Mouse (Mus musculus) forebrain, embryonic 10.5 days (tissue): ENCODE data around the gene Cldn7. TPM values are rescaled to one million over a fixed set of nuclear protein-coding genes. Genes with fewer than 3 reads are reported as not detected.
A peak's percentile ranks its signal among the peaks of the same experiment; 100 is the strongest.
"Not testable (repeated sequence)": the region's sequence is repeated elsewhere in the genome, so short reads cannot be mapped to it uniquely, and the experiment has no call there.

Experiments
- DNase-seq: peaks from one replicate; pipeline ENCODE4 v3.0.0-alpha.2; 2017; ENCODE audit warnings: low spot score; ENCODE audit errors: extremely low spot score
- H3K27ac ChIP-seq: fragments of 300-500 bp; sonication (generic); 2 replicates; pipeline ENCODE4 v1.5.1; 2016; ENCODE audit warnings: mild to moderate bottlenecking
- H3K27me3 ChIP-seq: fragments of 300-500 bp; sonication (generic); 2 replicates; pipeline ENCODE4 v1.6.1; 2016; ENCODE audit warnings: mild to moderate bottlenecking; ENCODE audit not compliant: poor library complexity, severe bottlenecking
- H3K36me3 ChIP-seq: fragments of 300-500 bp; sonication (generic); replicated peaks from 2 replicates; pipeline ENCODE4 v1.6.1; 2016; ENCODE audit warnings: mild to moderate bottlenecking, moderate library complexity
- H3K4me1 ChIP-seq: fragments of 300-500 bp; sonication (generic); 2 replicates; pipeline ENCODE4 v1.6.1; 2016
- H3K4me3 ChIP-seq: fragments of 300-500 bp; sonication (generic); 2 replicates; pipeline ENCODE4 v1.5.1; 2016; ENCODE audit warnings: mild to moderate bottlenecking, moderate library complexity
- H3K9me3 ChIP-seq: fragments of 300-500 bp; sonication (generic); 2 replicates; pipeline ENCODE4 v1.6.1; 2016; ENCODE audit warnings: mild to moderate bottlenecking, moderate library complexity
- WGBS: fragments of 180-500 bp; shearing (Covaris S2); methylation state at CpG from one replicate; pipeline ENCODE4 v1.1.7; 2016; 5-methylcytosine and 5-hydroxymethylcytosine counted together
- polyA plus RNA-seq: library from polyadenylated mRNA; unstranded; fragments of >200 nt; fragmentation: Nextera tagmentation; extraction: Ambion mirVana; gene quantifications from 2 replicates; pipeline ENCODE4 v1.2.1, GENCODE M21; 2016

Gene Cldn7
- polyA plus RNA-seq, 1 experiment from 2014 or later, result 21.9 TPM

DNA sequence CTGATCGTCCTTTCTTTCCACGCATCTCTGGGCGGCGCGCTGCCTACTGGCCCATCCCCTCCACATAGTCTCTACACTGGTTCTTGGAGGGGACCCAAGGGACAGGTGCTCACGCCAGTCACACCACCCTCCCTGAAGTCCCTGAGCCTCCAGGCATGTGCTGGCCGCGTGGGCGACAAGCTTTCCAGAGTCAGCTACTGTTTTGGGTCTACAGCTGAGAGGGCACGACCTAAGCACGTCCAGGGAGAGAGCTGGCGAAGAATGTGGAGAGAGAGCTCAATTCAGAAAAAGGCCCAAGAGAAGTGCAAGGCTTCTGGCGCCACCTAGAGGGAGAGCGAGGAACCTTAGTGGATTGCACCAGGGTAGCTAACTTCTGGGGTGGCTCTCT is 15.8 kb upstream of the Cldn7 start:
- 0 out of 2 replicates have a peak, but pooled peaks cover 8% of the 10 kb centered on the region for H3K27me3 ChIP-seq
- peak overlapping the region; percentile 60 for H3K4me3 ChIP-seq
- H3K9me3 ChIP-seq, result no peaks in the 10 kb centered on the region
- 0% methylated on average over 14 of the region's 14 CpGs for WGBS
- H3K4me1 ChIP-seq, result peaks cover 40% of the 10 kb centered on the region
- peak overlapping the region; percentile 96 for H3K27ac ChIP-seq
- peak; percentile 88 for DNase-seq
- peaks cover 27% of the 10 kb centered on the region for H3K36me3 ChIP-seq

DNA sequence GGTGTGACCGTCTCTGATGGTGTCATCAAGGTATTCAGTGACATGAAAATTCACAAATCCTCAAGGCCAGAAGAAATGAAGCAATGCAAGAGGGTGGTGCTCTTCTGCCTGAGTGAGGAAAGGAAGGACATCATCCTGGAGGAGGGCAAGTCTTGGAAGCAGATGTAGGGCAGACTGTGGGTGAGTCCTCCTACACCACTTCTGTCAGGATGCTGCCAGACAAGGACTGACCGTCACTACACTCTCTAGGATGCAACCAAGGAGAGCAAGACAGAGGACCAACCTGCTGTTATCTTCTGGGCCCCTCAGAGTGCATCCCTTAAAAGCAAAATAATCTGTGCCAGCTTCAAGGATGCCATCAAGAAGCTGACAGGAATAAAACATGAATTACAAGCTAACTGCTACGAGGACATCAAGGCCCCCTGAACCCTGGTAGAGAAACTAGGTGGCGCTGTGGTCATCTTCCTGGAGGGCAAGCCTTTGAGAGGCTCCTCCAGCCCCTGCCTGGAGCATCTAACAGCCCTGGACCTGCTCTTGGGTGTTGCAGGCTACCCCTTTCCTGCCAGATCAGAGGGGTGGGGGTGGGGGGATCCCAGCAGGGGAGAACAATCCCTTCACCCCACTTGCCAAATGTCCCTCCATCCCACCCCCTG is 13.6 kb upstream of the Cldn7 start:
- H3K4me1 ChIP-seq, result peaks cover 35% of the 10 kb centered on the region
- no peak overlapping the region for H3K27ac ChIP-seq
- 0 out of 2 replicates have a peak, but pooled peaks cover 5% of the 10 kb centered on the region for H3K27me3 ChIP-seq
- peak overlapping the region; percentile 6; the same call in 1 of the 2 replicates for H3K4me3 ChIP-seq
- H3K9me3 ChIP-seq, result no peaks in the 10 kb centered on the region
- DNase-seq, result no peak
- peaks cover 5% of the 10 kb centered on the region; the same call in 1 of the 2 replicates for H3K36me3 ChIP-seq
- WGBS, result 52% methylated on average over 4 of the region's 4 CpGs

DNA sequence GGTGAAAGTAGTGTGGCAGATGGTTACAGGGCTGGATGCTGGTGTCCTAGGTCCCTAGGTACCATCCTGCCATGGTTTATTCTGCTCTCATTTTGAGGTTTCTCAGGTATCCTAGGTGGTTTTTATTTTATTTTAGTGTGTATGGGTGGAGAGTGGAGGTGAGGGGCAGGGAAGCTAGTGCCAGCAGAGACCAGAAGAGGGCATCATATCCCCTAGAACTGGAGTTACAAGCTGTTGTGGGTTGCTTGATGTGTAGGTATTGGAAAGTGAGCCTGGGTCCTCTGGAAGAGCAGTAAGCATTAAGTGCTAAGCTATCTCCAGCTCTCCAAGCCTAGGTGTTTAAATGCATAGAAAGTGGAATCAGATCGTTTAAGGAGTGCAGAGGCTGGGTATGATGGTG is 12.3 kb upstream of the Cldn7 start:
- WGBS, result 42% methylated on average over 1 of the region's 1 CpGs
- Histone ChIP-seq H3K9me3 (no peaks in the 10 kb centered on the region), H3K27ac (no peak overlapping the region), H3K4me1 (peaks cover 21% of the 10 kb centered on the region), H3K36me3 (no peaks in the 10 kb centered on the region), H3K4me3 (no peak overlapping the region), H3K27me3 (0 out of 2 replicates have a peak, but pooled peaks cover 5% of the 10 kb centered on the region)
- DNase-seq, result no peak

DNA sequence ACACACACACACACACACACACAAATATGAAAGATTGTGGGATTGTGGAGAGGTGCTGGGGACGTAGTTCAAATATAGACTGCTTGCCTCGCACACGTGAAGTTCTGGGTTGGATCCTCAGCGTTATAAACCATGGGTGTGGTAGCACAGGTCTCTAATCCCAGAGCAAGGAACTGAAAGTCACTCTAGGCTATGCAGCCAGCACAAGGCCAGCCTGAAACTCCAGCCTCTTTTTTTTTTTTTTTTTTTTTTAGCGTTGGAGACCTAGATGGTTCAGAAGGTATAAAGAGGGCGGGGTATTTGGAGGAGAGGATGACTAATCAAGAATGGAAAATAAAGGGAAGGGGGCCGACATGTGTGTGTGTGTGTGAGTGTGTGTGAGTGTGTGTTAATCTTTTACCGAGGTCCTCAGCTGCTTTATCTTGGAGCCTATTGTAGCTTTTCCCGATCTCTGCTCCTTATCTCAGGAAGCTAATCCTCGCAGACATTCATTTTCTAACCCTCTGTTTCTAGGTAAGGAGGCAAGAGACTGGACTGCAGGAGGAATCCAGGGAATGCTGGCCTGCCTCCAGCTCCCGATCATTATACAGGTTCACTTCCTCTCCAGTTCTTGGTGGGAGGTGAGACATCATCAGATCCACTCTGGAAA is 11.2 kb upstream of the Cldn7 start:
- Histone ChIP-seq H3K36me3 (no peaks in the 10 kb centered on the region), H3K9me3 (no peaks in the 10 kb centered on the region), H3K4me3 (no peak overlapping the region), H3K27me3 (0 out of 2 replicates have a peak, but pooled peaks cover 5% of the 10 kb centered on the region), H3K27ac (no peak overlapping the region), H3K4me1 (peaks cover 10% of the 10 kb centered on the region)
- no peak for DNase-seq
- WGBS, result 78% methylated on average over 11 of the region's 11 CpGs

DNA sequence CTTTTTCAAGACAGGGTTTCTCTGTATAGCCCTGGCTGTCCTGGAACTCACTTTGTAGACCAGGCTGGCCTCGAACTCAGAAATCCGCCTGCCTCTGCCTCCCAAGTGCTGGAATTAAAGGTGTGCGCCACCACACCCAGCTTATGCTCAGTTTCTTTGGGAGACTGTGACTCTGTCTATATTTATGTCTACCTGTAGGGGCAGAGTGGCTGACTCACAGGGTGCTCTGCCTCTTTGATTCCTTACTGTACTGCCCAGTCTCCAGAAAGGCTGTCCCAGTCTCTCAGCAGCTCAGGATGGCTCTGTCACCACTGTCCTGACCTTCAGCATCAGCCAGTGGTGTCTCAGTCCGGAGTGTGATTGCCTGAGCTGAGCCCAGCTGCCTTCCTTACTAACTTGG is 9.0 kb upstream of the Cldn7 start:
- H3K27me3 ChIP-seq, H3K4me3 ChIP-seq, H3K4me1 ChIP-seq, H3K27ac ChIP-seq, H3K36me3 ChIP-seq, DNase-seq, H3K9me3 ChIP-seq: not testable (repeated sequence)
- 74% methylated on average over 4 of the region's 4 CpGs for WGBS

DNA sequence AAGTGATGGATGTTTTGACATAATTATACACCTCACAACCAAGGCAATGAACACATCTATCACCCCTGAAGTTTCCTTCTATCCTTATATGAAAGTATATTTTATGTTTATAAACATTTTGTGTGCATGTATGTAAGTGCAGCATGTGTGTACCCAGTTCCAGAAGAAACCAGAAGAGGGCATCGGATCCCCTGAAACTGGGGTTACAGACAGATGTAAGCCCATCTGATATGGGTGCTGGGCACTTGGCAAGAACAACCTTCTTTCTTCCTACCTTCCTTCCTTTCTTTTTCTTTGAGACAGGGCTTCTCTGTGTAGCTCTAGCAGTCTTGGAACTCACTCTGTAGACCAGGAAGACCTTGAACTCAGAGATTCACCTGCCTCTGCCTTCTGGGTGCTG is 8.4 kb upstream of the Cldn7 start:
- H3K27ac ChIP-seq, result no peak overlapping the region
- 0 out of 2 replicates have a peak, but pooled peaks cover 13% of the 10 kb centered on the region for H3K27me3 ChIP-seq
- WGBS, result 63% methylated on average over 1 of the region's 1 CpGs
- no peaks in the 10 kb centered on the region for H3K36me3 ChIP-seq
- H3K4me3 ChIP-seq, result no peak overlapping the region
- H3K9me3 ChIP-seq, result no peaks in the 10 kb centered on the region
- no peaks in the 10 kb centered on the region for H3K4me1 ChIP-seq
- no peak for DNase-seq

DNA sequence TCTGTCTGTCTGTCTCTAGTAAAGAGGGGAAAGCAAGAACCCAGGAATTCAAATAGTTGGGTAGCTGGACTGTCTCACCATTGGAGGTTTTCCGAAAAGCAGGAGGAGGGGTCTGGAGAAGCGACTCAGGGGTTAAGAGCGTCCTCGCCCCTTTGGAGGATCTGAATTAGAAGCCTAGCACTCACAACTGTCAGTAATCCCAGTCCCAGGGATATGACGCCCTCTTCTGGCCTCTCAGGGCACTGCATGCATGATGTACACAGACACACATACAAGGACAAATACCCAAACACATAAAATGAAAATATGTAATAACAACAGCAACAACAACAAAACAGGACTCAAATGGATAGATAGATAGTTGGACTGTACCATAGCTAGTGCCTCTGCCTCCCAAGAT is 4.0 kb upstream of the Cldn7 start:
- WGBS, result 26% methylated on average over 5 of the region's 5 CpGs
- H3K27ac ChIP-seq, result no peak overlapping the region
- H3K27me3 ChIP-seq, result peaks cover 52% of the 10 kb centered on the region
- H3K4me3 ChIP-seq, result no peak overlapping the region; the same call in 1 of the 2 replicates
- H3K36me3 ChIP-seq, result no peaks in the 10 kb centered on the region
- H3K4me1 ChIP-seq, result peaks cover 8% of the 10 kb centered on the region
- no peaks in the 10 kb centered on the region for H3K9me3 ChIP-seq
- DNase-seq, result no peak

DNA sequence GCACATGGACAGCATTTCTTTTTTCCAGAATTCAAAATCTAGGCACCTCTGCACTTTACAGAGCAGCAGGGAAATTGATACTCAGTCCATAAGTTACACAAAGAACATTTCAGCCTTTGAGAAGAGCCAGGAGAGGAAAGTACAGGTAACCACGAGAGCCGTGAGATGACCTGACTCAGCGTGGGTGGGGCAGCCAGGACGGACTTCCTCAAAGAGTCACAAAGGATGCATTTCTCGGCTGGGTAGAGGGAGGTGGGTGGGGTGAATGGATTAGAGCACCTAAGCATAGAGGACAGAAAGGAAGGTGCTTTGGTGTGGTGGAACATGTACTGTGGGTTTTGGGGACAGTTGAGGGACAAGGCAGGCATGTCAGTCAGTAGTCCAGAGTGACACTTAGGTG is 2.7 kb upstream of the Cldn7 start:
- Histone ChIP-seq H3K4me3 (no peak overlapping the region), H3K27me3 (peaks cover 64% of the 10 kb centered on the region), H3K36me3 (no peaks in the 10 kb centered on the region), H3K9me3 (no peaks in the 10 kb centered on the region), H3K27ac (no peak overlapping the region), H3K4me1 (peaks cover 19% of the 10 kb centered on the region)
- WGBS, result 56% methylated on average over 5 of the region's 5 CpGs
- no peak for DNase-seq

DNA sequence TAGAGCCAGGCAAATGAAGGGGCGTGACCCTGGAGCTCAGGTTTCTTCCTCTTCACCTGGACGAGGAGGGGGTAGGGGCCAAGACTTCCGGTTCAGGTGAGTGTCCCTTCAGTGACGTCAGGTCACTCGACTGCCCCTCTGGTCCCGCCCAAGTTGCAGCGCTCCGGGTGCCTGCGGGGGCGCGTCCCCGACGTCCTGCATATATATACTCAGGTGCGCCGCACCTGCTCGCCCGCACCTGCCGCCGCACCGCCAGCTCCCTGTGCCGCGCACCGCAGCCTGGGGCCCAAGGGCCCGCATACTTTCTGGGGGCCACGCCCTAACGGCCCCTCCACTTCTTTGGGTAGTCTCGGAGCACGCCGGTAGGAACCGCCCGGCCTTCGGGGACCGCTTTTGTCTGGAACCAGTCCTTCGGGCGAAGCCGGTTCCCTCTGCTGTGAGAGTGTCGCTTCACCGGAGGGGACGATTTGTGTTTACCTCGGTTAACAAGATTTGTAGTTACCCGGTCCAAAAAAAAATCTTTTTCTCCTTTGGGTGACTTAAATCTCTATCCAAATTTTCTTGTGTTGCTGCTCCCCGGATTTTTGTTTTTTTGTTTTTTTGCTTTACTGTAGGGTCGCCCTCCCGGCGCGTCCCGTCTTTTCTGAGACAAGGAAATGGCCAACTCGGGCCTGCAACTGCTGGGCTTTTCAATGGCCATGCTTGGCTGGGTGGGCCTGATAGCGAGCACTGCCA is 859 bp downstream of the Cldn7 start:
- peaks cover 21% of the 10 kb centered on the region for H3K4me1 ChIP-seq
- peak overlapping the region; percentile 74; the same call in 1 of the 2 replicates for H3K27ac ChIP-seq
- H3K36me3 ChIP-seq, result peaks cover 31% of the 10 kb centered on the region
- H3K4me3 ChIP-seq, result peak overlapping the region; percentile 48
- no peak for DNase-seq
- WGBS, result 2% methylated on average over 49 of the region's 49 CpGs
- H3K9me3 ChIP-seq, result no peaks in the 10 kb centered on the region
- H3K27me3 ChIP-seq, result peaks cover 80% of the 10 kb centered on the region

DNA sequence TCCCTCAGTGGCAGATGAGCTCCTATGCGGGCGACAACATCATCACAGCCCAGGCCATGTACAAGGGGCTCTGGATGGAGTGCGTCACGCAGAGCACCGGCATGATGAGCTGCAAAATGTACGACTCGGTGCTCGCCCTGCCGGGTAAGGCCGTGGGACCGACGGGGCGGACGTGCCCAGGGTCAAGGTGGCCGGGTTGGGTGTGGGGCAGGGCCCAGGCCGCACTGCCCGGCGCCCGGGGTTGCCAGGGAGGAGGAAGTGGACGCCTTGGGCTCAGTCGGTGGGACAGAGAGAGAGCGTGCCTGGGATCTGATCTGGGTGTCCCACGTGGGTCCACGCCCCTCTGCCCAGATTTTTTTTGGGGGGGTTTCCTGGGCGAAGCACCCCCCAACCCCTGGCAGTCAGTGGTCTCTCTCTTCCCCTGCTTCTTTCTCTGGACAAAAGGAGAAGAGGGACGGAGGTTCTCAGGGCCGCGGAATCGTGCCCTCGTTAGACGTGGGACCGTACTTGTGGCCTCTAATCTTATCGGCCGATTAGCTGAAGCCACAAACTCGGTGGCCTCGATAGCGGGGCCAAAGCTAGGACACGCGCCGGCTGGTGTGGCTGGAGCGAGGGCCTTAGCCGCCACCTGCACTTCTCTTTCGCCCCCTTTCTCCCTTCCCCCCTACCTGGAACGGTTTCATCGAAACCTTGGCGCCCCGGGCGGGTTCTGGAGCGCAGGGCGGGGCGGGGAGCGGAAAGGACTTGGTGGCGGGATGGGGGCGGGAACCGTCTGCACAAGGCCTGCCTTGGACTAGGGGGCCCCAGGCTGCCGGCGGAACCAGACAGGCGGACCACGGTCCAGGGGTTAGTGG is 1.7 kb downstream of the Cldn7 start:
- H3K9me3 ChIP-seq, result no peaks in the 10 kb centered on the region
- H3K27ac ChIP-seq, result peak overlapping the region; percentile 74
- H3K4me3 ChIP-seq, result peak overlapping the region; percentile 48
- peak; percentile 32 for DNase-seq
- H3K36me3 ChIP-seq, result peaks cover 35% of the 10 kb centered on the region
- 2% methylated on average over 59 of the region's 59 CpGs for WGBS
- peaks cover 72% of the 10 kb centered on the region for H3K27me3 ChIP-seq
- H3K4me1 ChIP-seq, result peaks cover 21% of the 10 kb centered on the region

DNA sequence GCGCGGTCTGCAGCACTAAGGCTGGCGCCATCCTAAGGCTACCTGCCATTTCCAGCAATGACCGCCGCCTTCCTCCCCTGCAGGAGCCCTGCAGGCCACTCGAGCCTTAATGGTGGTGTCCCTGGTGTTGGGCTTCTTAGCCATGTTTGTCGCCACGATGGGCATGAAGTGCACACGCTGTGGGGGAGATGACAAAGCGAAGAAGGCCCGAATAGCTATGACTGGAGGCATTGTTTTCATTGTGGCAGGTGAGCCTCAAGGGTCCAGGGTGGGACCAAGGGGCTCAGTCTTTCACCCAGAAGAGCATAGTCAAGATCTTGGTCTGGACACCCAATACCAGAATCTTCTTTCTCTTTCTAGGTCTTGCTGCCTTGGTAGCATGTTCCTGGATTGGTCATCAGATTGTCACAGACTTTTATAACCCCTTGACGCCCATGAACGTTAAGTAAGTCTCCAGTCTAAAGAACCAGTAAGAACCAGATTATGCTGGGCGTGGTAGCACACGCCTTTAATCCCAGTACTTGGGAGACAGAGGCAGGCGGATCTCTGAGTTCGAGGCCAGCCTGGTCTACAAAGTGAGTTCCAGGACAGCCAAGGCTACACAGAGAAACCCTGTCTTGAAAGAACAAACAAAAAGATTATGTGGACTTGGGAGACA is 2.4 kb downstream of the Cldn7 start:
- Histone ChIP-seq H3K27ac (peak overlapping the region; percentile 74), H3K4me3 (peak overlapping the region; percentile 48), H3K27me3 (peaks cover 65% of the 10 kb centered on the region), H3K36me3 (peaks cover 43% of the 10 kb centered on the region), H3K9me3 (no peaks in the 10 kb centered on the region), H3K4me1 (peaks cover 21% of the 10 kb centered on the region)
- 42% methylated on average over 17 of the region's 17 CpGs for WGBS
- DNase-seq, result no peak

DNA sequence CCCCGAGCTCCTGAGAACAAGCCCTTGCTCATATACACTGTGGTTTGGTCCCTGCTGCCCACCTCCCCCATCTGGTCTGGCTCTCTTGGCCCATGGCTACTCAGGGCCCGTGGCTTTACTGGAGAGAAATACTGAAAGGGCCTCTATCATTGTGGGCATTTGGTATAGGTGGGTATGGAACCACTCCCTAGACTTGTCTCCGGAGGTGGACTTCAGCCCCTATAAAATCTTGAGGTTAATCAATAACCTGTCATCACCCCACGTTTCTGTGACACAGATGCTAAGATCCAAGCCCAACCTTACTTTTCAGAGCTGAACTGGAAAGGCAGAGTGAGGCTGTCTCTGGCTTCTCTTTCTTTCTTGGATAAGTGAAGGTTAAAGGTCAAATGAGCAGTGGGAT is 4.2 kb downstream of the Cldn7 start:
- H3K27ac ChIP-seq, result no peak overlapping the region
- H3K4me3 ChIP-seq, result no peak overlapping the region
- no peak for DNase-seq
- peaks cover 21% of the 10 kb centered on the region for H3K4me1 ChIP-seq
- peaks cover 61% of the 10 kb centered on the region for H3K36me3 ChIP-seq
- H3K27me3 ChIP-seq, result peaks cover 47% of the 10 kb centered on the region
- H3K9me3 ChIP-seq, result no peaks in the 10 kb centered on the region
- WGBS, result 93% methylated on average over 4 of the region's 4 CpGs
